Mouse (Mus musculus): Measurements from ENCODE around the gene Mfsd8.
"Not testable (repeated sequence)": the region's sequence is repeated elsewhere in the genome, so short reads cannot be mapped to it uniquely, and the experiment has no call there.

The Mfsd8 gene

GRCm38 (mm10) chr3:40846473-40846956 lies at the start of gene Mfsd8:
TSS of gene Mfsd8 (minus strand) at chr3:40846886.
- DNase-seq: peak; percentile 95 to 97

- DNase-seq: peak; percentile 54 to 61
Observed at GRCm38 (mm10) chr3:40894336-40894735, 47.6 kb upstream of the Mfsd8 start.

- DNase-seq: peak; percentile 98 to 99
Observed at GRCm38 (mm10) chr3:40893816-40894258, 47.2 kb upstream of the Mfsd8 start.

GRCm38 (mm10) chr3:40853123-40853738 lies 6.5 kb upstream of the Mfsd8 start:
- DNase-seq: not testable (repeated sequence)

GRCm38 (mm10) chr3:40847936-40848335 lies 1.2 kb upstream of the Mfsd8 start:
- not testable (repeated sequence) for DNase-seq

- DNase-seq: peak; percentile 82 to 84
Observed at GRCm38 (mm10) chr3:40847018-40847417, 332 bp upstream of the Mfsd8 start.

- DNase-seq: not testable (repeated sequence)
Observed at GRCm38 (mm10) chr3:40846957-40847017, 101 bp upstream of the Mfsd8 start, which contains the start of gene Abhd18. TSS of gene Abhd18 (plus strand) at chr3:40846970.

- peak; percentile 9 to 29 for DNase-seq
Observed at GRCm38 (mm10) chr3:40845521-40845920, 1.2 kb downstream of the Mfsd8 start.

- DNase-seq: no peak
Observed at GRCm38 (mm10) chr3:40813275-40813674, 33.4 kb downstream of the Mfsd8 start.

- DNase-seq: no peak
Observed at GRCm38 (mm10) chr3:40809894-40810293, 36.8 kb downstream of the Mfsd8 start.

- no peak for DNase-seq
Observed at GRCm38 (mm10) chr3:40808686-40809085, 38.0 kb downstream of the Mfsd8 start.

- DNase-seq: no peak
Observed at GRCm38 (mm10) chr3:40806871-40807270, 39.8 kb downstream of the Mfsd8 start.

GRCm38 (mm10) chr3:40800373-40800823 lies 46.3 kb downstream of the Mfsd8 start:
- peak in 1 of 2 experiments; percentile 56 for DNase-seq

GRCm38 (mm10) chr3:40799530-40800372 lies 46.9 kb downstream of the Mfsd8 start, which contains the start of gene Plk4:
TSS of gene Plk4 (plus strand) at chr3:40800019.
- DNase-seq: peak; percentile 95 to 99

- DNase-seq: peak; percentile 41 to 60
Observed at GRCm38 (mm10) chr3:40798500-40798899, 48.2 kb downstream of the Mfsd8 start.

GRCm38 (mm10) chr3:40798054-40798453 lies 48.6 kb downstream of the Mfsd8 start:
- DNase-seq: no peak

- DNase-seq: no peak
Observed at GRCm38 (mm10) chr3:40793783-40794182, 52.9 kb downstream of the Mfsd8 start.

Measured in cerebellum, postnatal 25 days (tissue).